Mouse (Mus musculus) c-Kit-negative CD71-positive TER-119-positive erythroid progenitor cells, embryonic 14.5 days (primary cell): ENCODE measurements around the gene Usp50.

Experiments used
- DNase-seq: peaks from one replicate; pipeline ENCODE4 v3.0.0-alpha.2; 2013; ENCODE audit warnings: low read depth, low spot score

The Usp50 gene

DNA sequence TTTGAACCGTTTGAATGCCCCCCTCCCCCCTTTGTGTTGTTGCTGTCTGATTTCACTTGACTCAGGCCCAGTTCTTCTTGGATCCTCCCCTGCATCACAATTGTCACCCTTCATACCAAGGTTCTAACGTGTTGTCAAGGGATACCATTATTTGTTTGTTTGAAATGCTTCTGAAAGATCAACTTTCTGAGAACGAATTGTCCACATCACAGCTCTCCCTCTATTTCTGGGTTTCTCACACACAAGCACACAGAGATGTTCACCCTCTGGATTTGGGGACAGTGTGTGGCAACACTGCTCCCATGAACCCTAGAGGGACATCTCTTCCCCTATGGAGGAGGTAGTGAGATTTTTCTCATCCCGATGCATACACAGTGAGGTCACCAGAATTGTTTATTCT is at the start of gene Usp50:
TSS of gene Usp50 (minus strand) at position 101 of the 400 bp plus-strand sequence.
- DNase-seq, result no peak

DNA sequence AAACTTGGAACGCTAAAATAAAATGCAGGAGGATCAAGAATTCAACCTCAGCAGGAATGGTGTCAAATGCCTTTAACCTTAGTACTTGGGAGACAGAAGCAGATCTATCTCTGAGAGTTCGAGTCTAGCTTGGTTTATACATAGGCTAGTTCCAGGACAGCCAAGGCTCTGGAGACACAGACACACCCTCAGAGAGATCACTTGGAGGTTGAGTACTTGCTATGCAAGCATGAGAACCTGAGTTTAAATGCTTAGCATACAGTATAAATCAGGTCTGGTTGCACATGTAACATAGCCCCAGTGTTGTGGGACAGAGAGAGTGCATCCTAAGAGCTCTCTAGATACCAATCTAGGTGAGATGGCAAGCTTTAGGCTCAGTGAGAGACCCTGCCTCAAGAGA is 34.1 kb upstream of the Usp50 start:
- DNase-seq, result peak; percentile 28

DNA sequence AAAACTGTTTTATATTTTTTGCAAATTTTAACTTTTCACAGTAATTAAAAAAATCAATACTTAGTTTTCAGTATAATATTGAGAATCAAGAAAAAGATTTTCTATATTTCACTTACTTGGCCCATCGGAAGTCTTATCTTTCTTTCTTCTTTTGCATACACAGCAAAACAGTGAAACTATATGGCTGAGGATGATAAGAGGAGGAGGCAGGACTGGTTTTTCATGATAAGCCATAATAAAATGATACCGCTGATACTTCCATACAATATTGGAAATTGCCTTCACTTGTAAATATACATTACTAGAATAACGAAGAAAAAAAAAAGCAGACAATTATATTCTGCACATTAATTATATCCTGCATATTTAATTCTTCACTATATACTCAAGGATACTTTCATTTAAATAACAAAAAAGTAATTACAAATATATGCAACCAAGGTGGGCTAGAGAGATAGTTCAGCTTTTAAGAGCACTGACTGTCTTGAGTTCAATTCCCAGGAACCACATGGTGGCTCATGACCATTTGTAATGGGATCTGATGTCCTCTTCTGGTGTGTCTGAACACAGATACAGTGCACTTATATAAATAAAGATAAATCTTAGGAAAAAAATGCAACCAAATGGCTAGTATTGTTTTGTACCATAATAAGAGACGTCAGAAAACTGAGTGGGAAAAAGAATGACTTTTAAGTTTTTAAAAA is 33.5 kb upstream of the Usp50 start:
- peak; percentile 68 for DNase-seq

GRCm38 (mm10) chr2:126815822-126816221 is 32.6 kb upstream of the Usp50 start:
- no peak for DNase-seq

- no peak for DNase-seq
These were observed 18.7 kb upstream of the Usp50 start for GRCm38 (mm10) chr2:126801980-126802379.

GRCm38 (mm10) chr2:126798455-126798854 is 15.2 kb upstream of the Usp50 start:
- DNase-seq, result no peak

DNA sequence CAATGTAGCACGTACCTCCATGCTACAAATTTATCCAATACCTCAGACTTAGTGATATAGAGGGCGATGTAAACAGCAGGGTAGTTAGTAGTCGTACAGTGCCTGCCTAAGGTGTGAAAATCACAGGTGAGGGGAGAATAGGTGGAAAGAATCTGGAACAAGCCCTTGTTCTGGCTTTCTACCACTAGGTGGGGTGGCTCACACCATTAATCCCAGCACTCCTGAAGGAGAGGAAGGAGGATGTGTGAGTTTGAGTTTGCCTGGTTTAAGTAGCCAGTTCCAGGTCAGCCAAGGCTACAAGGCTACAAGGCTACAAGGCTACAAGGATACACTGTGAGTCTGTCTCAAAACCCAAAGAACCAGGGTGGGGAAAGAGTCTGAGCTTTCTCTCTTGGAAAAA is 12.4 kb upstream of the Usp50 start:
- DNase-seq, result no peak

GRCm38 (mm10) chr2:126792611-126793010 is 9.3 kb upstream of the Usp50 start:
- DNase-seq, result no peak

DNA sequence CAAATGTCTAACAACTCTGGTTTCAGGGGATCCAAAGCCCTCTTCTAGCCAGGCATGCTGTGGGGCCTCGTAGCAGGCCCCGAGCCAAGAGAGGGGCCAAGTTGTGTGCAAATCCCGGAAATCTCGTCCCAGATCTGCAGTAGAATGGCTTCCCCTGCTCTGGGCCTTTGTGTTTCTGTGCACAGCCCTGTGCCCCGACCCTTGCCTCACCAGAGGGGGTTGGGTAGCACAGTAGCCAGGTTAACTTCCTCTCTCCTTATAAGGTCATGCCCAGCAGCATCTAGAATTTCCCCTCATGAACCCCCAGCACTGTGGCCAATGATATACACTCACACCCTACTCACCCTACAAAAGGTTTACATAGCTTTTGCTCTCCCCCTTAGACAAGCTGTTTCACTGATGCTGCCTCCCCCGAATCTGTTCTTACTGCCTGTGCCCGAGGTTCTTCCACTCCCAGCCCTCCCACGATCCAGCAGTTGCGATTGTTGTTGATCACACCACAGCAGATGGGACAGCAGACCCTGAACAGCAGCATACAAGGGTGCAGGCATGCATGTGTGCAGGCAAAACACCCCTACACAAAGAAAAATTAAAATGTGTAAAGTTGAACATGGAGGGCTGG is 4.6 kb upstream of the Usp50 start:
- no peak for DNase-seq

DNA sequence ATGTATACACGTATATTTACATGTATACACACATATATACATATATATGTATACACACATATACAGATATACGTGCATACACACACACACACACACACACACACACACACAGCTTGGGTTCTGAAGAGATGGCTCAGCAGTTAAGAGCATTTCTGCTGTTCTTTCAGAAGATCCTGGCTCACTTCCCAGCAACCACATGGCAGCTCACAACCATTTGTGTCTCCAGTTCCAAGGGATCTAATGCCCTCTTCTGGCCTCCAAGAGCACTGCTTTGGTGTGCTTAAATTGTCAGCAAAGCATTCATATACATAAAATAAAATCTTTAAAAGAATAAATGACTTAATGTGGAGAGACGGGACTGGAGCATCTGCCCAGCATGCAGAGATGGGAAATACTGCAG is 837 bp downstream of the Usp50 start:
- no peak for DNase-seq

- DNase-seq, result no peak
These were observed 1.8 kb downstream of the Usp50 start for GRCm38 (mm10) chr2:126781478-126781877.

DNA sequence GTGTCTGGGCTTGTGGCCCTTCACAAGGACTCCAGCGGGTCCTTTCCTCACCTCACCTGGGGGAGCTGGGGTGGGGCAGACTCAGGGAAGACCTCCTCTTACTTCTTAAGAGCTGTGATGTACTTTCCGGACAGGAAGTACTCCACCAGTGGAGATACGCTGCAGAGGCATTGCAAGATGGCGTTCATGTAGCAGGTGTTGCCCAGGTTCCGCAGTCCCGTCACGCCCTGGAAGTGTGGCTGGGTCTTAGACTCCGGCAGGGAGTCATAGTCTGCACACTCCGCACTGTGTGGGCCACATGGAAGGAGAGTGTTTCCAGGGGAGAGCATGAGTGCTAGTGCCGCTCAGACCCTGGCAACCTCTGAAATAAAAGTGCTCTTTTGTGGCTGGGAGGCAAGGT is 3.0 kb downstream of the Usp50 start:
- no peak for DNase-seq

DNA sequence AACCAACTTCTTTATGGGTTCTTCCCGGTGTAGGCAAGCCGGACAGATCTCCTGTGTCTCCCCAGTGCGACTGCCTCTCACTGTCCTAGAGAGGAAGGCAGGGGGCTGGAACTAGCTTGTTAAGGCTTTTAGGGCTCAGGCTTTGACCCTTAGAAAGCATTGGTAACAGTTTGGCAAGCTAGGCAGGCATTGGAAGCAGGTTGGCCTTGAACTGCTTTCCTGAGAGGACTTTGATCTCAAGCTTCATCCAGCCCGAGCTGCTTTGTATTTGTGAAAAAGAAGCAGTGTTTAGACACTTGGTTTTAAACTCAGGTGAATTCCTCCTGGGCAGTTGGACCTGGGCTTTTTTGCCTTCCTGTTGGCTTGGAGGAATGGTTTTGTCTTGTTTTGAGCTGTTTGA is 4.5 kb downstream of the Usp50 start:
- no peak for DNase-seq

- no peak for DNase-seq
These were observed 6.9 kb downstream of the Usp50 start for GRCm38 (mm10) chr2:126776416-126776815.

DNA sequence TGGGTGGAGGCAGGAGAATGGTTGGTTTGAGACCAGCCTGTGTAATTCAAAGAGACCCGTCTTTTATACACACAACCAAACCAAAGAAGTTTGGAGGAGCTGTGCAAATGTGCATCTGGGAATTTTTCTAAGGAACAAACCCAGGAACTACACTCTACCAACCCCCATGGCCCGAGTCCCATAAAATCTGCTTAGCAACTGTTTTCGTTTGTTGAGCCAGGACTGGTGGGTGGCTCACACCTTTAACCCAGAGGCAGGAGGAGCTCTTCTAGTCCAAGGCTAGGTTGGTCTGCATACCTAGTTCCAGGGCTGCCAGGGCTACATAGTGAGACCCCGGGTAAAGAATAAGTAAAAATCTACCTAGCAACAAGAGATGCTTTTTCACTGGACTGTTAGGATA is 7.3 kb downstream of the Usp50 start:
- no peak for DNase-seq

DNA sequence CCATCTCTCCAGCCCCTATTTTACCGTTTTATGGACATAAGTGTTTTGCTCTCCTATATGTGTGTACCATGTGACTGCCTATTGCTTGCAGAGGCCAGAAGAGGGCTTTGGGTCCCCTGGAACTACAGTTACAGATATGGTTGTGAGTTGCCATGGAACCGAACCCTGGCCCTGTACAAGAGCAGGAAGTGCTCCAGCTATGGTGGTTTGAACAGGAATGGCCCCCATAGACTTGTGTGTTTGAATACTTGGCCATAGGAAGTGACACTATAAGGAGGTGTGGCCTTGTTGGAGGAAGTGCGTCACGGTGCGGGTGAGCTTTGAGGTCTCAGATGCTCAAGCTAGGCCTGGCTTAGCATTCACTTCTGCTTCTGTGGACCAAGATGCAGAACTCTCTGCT is 11.1 kb downstream of the Usp50 start:
- DNase-seq, result no peak

- DNase-seq, result no peak
These were observed 13.7 kb downstream of the Usp50 start for GRCm38 (mm10) chr2:126769431-126770181.

- no peak for DNase-seq
These were observed 15.1 kb downstream of the Usp50 start for GRCm38 (mm10) chr2:126768194-126768593.

DNA sequence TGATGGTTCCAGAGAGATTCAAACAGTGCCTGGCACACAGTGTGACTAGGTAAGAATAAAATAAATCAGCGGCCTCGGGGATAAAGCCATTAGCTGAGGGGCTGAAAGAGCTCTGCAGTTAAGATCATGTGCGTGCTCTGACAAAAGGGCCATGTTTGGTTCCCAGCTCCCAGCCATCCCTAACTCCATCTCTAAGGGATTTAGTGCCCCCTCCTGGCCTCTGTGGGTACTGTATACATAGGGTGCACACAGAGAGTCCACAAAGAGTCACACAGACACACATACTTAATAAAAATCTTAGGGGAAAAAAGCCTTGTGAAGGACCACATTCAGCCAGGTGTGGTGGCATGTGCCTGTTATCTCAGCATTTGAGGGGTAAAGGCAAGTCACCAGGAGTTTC is 15.7 kb downstream of the Usp50 start:
- no peak for DNase-seq

DNA sequence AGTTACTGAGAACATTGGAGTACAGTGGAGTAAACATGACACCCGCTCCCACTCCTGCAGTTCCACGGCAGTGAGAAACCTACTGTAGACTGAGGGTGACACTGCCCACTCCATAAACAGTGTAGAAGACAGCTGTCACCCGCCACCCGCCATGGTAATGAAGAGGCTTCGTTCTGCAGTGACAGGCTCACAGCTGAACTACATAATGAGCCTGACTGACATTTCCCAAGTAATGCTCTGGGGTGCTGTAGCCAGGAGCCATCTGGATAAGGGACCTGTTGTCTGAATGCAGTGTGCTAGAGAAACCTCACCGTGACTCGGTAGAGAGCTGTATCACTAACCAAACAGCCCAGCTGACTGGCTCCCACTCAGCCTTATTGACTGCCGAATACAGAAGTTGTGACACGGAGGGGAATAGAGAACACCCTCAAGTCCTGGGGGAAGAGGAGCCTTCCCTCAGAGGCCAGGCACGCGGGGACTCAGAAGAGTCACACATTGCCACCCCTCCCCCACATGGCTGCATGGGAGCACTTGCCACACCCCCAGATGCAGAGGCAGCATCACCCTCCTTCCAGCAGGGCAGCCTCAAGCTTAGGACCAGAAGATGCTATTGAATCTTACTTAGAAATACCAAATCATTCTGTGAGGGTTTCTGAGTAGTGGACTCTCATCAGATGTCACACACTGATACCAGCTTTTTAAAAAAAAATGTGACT is 17.2 kb downstream of the Usp50 start:
- no peak for DNase-seq

DNA sequence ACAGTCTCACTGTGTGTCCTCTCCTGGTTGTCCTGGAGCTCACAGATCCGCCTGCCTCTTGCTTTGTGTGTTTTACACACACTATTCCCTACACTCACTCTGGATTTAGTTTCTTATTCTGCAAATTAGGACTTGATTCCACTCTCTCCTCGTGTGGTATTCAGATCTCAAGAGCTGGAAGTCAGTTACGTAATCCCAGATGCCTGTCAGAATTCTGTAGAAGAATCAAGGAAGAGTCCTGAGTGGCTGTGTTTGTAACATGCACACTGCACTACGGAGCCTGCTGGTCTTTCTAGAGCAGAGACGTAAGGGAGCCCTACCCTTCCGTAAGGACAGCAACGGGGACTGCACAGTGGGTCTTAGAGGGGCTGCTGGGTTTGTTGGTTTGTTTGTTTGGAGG is 23.9 kb downstream of the Usp50 start:
- no peak for DNase-seq

GRCm38 (mm10) chr2:126755664-126756063 is 27.6 kb downstream of the Usp50 start:
- DNase-seq, result no peak
